Mouse (Mus musculus) ES-E14 (cell line): ENCODE results near the gene 4930432M17Rik. TPM values are rescaled to one million over a fixed set of nuclear protein-coding genes. Genes with fewer than 3 reads are reported as not detected.

Experiments
- DNase-seq: peaks from one replicate; pipeline ENCODE4 v3.0.0-alpha.2; 2013; ENCODE audit warnings: low read depth, low spot score
- H3K27ac ChIP-seq: 2 replicates; pipeline ENCODE4 v1.5.1; 2012; ENCODE audit warnings: low read depth, mild to moderate bottlenecking, low read length, moderate library complexity, mixed read lengths; ENCODE audit not compliant: poor library complexity, insufficient read depth, severe bottlenecking
- H3K36me3 ChIP-seq: 2 replicates; pipeline ENCODE4 v1.6.1; 2012; ENCODE audit warnings: mild to moderate bottlenecking, low read length, moderate library complexity, mixed read lengths; ENCODE audit not compliant: control insufficient read depth, poor library complexity, insufficient read depth, severe bottlenecking
- H3K4me1 ChIP-seq, 2 experiments: fragments of 150-350 bp in 1 of 2; sonication (generic) in 1 of 2; 2 replicates each; pipeline ENCODE4 v1.6.1; 2012; ENCODE audit warnings: low read length in 2 of 2, mild to moderate bottlenecking in 1 of 2, mixed read lengths in 1 of 2; ENCODE audit not compliant: control insufficient read depth in 2 of 2, insufficient read depth in 2 of 2, poor library complexity in 1 of 2
- H3K4me3 ChIP-seq, 2 experiments: fragments of 150-350 bp in 1 of 2; sonication (generic) in 1 of 2; 2 replicates each; pipeline ENCODE4 v1.5.1; 2012; ENCODE audit warnings: low read length in 2 of 2, low read depth in 1 of 2, mild to moderate bottlenecking in 1 of 2, mixed read lengths in 1 of 2; ENCODE audit not compliant: insufficient read depth in 1 of 2, poor library complexity in 1 of 2, severe bottlenecking in 1 of 2
- H3K9ac ChIP-seq: 2 replicates; pipeline ENCODE4 v1.6.1; 2012; ENCODE audit warnings: low read depth, mild to moderate bottlenecking, low read length, mixed read lengths; ENCODE audit not compliant: poor library complexity, insufficient read depth, severe bottlenecking
- H3K9me3 ChIP-seq: fragments of 150-350 bp; sonication (generic); 2 replicates; pipeline ENCODE4 v1.6.1; 2012; ENCODE audit warnings: low read depth, mild to moderate bottlenecking, low read length; ENCODE audit not compliant: control insufficient read depth, insufficient read depth
- CHD2 ChIP-seq: IDR thresholded peaks from 2 replicates; pipeline ENCODE4 v1.6.1; 2014; ENCODE audit warnings: mild to moderate bottlenecking, low read depth, low read length, inconsistent platforms
- HCFC1 ChIP-seq: IDR thresholded peaks from 2 replicates; pipeline ENCODE4 v1.6.1; 2012; ENCODE audit warnings: low read length, inconsistent platforms, borderline replicate concordance; ENCODE audit not compliant: insufficient read depth
- MAFK ChIP-seq: IDR thresholded peaks from 2 replicates; pipeline ENCODE4 v1.6.1; 2014; ENCODE audit warnings: mild to moderate bottlenecking, low read depth, low read length, inconsistent platforms; ENCODE audit not compliant: insufficient read depth
- ZC3H11A ChIP-seq: IDR thresholded peaks from 2 replicates; pipeline ENCODE4 v1.6.1; 2012; ENCODE audit warnings: low read depth, mild to moderate bottlenecking, inconsistent platforms, low read length, borderline replicate concordance
- ZNF384 ChIP-seq: IDR thresholded peaks from 2 replicates; pipeline ENCODE4 v1.6.1; 2012; ENCODE audit warnings: low read depth, low read length, inconsistent platforms
- in situ Hi-C, 2 experiments: fragments of 600-800 bp; cut with MboI; formaldehyde crosslinking; loops; one replicate each; pipeline ENCODE4 v1.15.1; 2025; ENCODE audit warnings: low sequenced_read_pairs in 2 of 2, inconsistent platforms in 1 of 2; ENCODE audit not compliant: unreplicated experiment in 2 of 2
- total RNA-seq: library from RNA; depleted of rRNA; stranded (reverse); fragments of 300-350 nt; gene quantifications from 2 replicates; pipeline ENCODE4 v1.2.3, GENCODE M21; 2012

4930432M17Rik gene
- total RNA-seq, 1 experiment, result not detected

DNA sequence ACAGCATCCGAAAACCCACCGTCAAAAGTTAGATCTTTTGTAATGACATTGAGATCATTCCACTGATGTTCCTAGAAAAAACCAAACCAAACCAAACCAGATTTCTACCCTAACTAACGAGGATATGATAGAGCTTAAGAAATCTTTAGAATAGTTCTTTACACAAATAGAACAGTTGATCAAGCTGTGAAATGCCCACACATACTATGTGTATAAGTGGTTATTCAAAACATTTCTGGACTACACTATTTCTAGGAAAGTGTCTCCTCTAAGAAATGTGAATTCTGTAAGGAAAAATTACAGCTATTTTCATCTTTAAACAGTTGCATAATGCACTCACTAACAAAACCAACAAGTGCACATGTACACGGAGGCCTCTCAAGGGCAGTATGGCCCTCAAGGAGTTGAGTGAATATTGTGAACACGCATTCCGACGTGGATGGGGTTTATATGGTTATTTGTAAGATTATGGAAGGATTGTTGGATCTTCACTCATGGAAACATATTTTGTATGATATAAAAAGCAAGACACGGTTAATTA lies 22.3 kb upstream of the 4930432M17Rik start:
- no peak overlapping the region for H3K4me3 ChIP-seq
- H3K4me1 ChIP-seq, result peaks cover 0 to 6% of the 10 kb centered on the region in 2 experiments; a peak in 1 of 4 replicates
- H3K27ac ChIP-seq, result no peak overlapping the region
- no peaks in the 10 kb centered on the region for H3K9me3 ChIP-seq
- H3K36me3 ChIP-seq, result no peaks in the 10 kb centered on the region
- no peak overlapping the region for H3K9ac ChIP-seq
- TF ChIP-seq ZC3H11A (no peak), MAFK (no peak), CHD2 (no peak), ZNF384 (no peak), HCFC1 (no peak)
- in situ Hi-C loops, result no loop called here
- no peak for DNase-seq

DNA sequence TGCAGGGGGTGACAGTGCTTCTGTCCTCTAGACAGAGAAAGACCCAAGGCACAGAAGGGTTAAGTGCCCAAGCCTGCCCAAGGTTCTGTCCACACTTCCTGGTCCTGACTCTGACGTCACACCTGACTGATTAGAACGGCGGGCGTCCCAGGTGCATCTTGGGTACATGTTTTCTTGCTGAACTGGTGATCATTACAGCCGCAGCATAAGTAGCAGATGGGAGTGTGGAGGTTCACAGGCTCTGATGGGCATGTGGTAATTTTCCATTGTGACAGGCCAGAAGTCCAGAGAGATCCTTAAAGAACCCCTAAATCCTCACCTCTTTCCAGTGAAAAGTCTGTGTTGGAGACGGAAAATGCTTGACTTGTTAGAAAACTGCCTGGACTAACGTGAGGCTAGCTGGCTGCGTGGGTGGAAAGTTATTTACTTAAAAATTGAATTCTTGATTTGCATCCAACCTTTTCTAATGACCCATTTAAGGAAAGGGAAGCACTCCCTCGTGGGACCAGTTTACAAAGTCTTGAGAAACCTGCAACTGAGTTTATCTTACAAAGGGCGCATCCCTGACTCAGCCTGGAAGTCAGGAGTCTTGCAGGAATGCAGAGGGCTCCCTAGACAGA lies 20.4 kb upstream of the 4930432M17Rik start:
- H3K4me1 ChIP-seq, result peaks cover 0 to 6% of the 10 kb centered on the region in 2 experiments; a peak in 1 of 4 replicates
- H3K9ac ChIP-seq, result no peak overlapping the region
- no peak overlapping the region for H3K4me3 ChIP-seq
- in situ Hi-C loops, result no loop called here
- no peaks in the 10 kb centered on the region for H3K9me3 ChIP-seq
- H3K36me3 ChIP-seq, result no peaks in the 10 kb centered on the region
- H3K27ac ChIP-seq, result no peak overlapping the region
- DNase-seq, result no peak
- no peak for TF ChIP-seq CHD2
- TF ChIP-seq ZNF384, result no peak
- no peak for TF ChIP-seq HCFC1
- TF ChIP-seq ZC3H11A, result no peak
- no peak for TF ChIP-seq MAFK

DNA sequence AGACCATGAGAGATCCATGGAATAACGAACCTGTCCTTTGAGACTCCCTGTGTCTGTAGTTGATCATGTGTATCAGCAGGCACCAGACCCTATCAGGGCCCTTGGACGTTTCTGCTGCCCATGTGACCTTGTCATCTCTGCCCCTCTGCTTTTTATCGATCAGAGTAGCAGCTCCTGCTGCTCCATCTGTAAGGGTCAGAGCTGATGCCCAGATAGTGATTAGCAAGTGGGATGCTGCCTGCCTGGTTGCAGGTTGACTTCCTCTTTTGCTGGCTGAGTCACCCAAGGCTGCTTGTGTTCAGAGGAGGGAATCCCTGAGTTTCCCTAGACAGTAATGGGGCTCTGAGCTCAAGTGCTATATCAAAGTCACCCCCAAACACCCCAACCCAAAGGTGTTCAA lies 18.9 kb upstream of the 4930432M17Rik start:
- TF ChIP-seq ZC3H11A (no peak), ZNF384 (no peak), MAFK (no peak), CHD2 (no peak)
- Histone ChIP-seq H3K4me1 (no peaks in the 10 kb centered on the region), H3K4me3 (no peak overlapping the region), H3K27ac (no peak overlapping the region), H3K9me3 (no peaks in the 10 kb centered on the region), H3K36me3 (no peaks in the 10 kb centered on the region), H3K9ac (no peak overlapping the region)
- in situ Hi-C loops, result no loop called here
- DNase-seq, result no peak

DNA sequence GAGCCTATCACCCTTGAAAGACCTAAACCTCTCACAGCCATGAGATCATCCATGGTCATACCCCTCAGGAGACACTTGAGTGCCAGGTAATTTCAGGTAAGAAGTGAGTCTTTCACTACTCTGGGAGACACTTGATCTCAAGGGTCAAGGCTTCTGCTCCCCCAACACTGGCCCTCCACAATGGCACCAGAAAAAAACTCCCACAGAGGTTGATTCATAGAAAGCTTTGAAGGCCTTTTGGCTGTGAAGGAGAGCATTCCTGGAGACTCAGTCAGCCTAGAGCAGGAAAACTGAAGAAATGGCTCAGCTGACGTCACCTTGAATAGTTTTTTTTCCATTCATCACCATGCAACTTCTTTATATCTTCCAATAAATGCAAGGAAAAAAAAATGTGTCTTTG lies 18.4 kb upstream of the 4930432M17Rik start:
- H3K4me1 ChIP-seq, result no peaks in the 10 kb centered on the region
- DNase-seq, result no peak
- TF ChIP-seq ZC3H11A, result no peak
- TF ChIP-seq MAFK, result no peak
- no peak for TF ChIP-seq HCFC1
- TF ChIP-seq CHD2, result no peak
- no peak for TF ChIP-seq ZNF384
- in situ Hi-C loops, result no loop called here
- no peaks in the 10 kb centered on the region for H3K9me3 ChIP-seq
- H3K4me3 ChIP-seq, result no peak overlapping the region
- no peak overlapping the region for H3K9ac ChIP-seq
- no peak overlapping the region for H3K27ac ChIP-seq
- no peaks in the 10 kb centered on the region for H3K36me3 ChIP-seq

DNA sequence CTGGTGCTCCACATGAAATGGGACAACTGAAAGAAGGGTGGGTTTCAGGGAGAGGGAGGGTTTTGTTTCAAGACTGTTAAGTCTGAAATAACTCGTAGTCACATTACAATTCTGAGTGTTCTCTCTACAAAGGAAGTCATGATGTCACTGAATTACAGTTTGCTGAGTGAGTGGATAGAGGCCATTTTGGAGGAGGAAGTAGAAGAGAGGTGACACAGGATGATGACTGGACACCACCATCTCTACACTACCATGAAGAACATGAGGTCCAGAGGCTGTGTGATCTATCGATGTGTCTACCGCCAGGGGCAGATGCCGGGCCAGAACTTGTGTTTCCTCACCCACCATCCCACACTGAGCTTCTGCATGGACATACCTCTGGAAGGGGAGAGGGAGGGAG lies 13.6 kb upstream of the 4930432M17Rik start:
- in situ Hi-C loops, result no loop called here
- H3K9me3 ChIP-seq, result no peaks in the 10 kb centered on the region
- no peaks in the 10 kb centered on the region for H3K4me1 ChIP-seq
- H3K4me3 ChIP-seq, result no peak overlapping the region
- no peak overlapping the region for H3K27ac ChIP-seq
- H3K36me3 ChIP-seq, result no peaks in the 10 kb centered on the region
- no peak overlapping the region for H3K9ac ChIP-seq
- TF ChIP-seq HCFC1, result no peak
- no peak for TF ChIP-seq MAFK
- DNase-seq, result no peak
